Comparison of ENCODE assay signal across 10 mouse cellular contexts in genomic region chr3:122923147-122923546, GRCm38 (mm10). TPM values are rescaled to one million over a fixed set of nuclear protein-coding genes. Genes with fewer than 3 reads are reported as not detected.
DNase-seq lines count a peak whose midpoint lies in the region; ATAC-seq and TF ChIP-seq lines count a peak whose summit lies in the region.
"Had no signal": no experiment of that assay in that cellular context is flagged by ENCODE, and none has a peak within 500 bp of the region (broad histone marks: within the 10 kb centered on the region; RNA-seq: fewer than 3 reads in every experiment).

No protein-coding gene starts in this region.

- H3K4me2 ChIP-seq in lung, postnatal 0 days (replicated peaks; ENCODE audit: low read depth, low read length): peak overlapping the region; percentile 58
- peak overlapping the region; percentile 44; the same call in 1 of the 2 replicates for H3K4me2 ChIP-seq in limb, embryonic 11.5 days (ENCODE audit: low read depth, severe bottlenecking)
- H3K4me2 ChIP-seq in stomach, embryonic 15.5 days: peak overlapping the region; percentile 58; the same call in 1 of the 2 replicates

- no peak for TF ChIP-seq CTCF in lung, postnatal 0 days (IDR thresholded peaks at IDR 0.05)
- TF ChIP-seq CTCF in layer of hippocampus, adult 2 months (conservative IDR thresholded peaks at IDR 0.05): no peak

- 44% methylated on average over 7 of the region's 7 CpGs for WGBS in lung, postnatal 0 days
- WGBS in limb, embryonic 11.5 days: 71% methylated on average over 7 of the region's 7 CpGs
- 53% methylated on average over 7 of the region's 7 CpGs for WGBS in stomach, embryonic 15.5 days

- H3K4me3 ChIP-seq in lung, postnatal 0 days (ENCODE audit: low read depth, low read length): peak overlapping the region; percentile 60; the same call in 1 of the 2 replicates
- no peak overlapping the region for H3K4me3 ChIP-seq in limb, embryonic 11.5 days (ENCODE audit: low read depth, low read length)
- peak overlapping the region; percentile 63; the same call in 1 of the 2 replicates for H3K4me3 ChIP-seq in stomach, embryonic 15.5 days (replicated peaks)
- H3K4me3 ChIP-seq in layer of hippocampus, adult 2 months: no peak overlapping the region

- peaks cover 3% of the 10 kb centered on the region; the same call in 1 of the 2 replicates for H3K4me1 ChIP-seq in lung, postnatal 0 days (ENCODE audit: insufficient read depth, low read depth, low read length)
- no peaks in the 10 kb centered on the region for H3K4me1 ChIP-seq in limb, embryonic 11.5 days (ENCODE audit: control insufficient read depth, insufficient read depth, low read length)
- peaks cover 4% of the 10 kb centered on the region; the same call in 1 of the 2 replicates for H3K4me1 ChIP-seq in stomach, embryonic 15.5 days

- TF ChIP-seq EP300 in lung, postnatal 0 days (IDR thresholded peaks at IDR 0.05): no peak

- H3K36me3 ChIP-seq in lung, postnatal 0 days (ENCODE audit: insufficient read depth, low read length): no peaks in the 10 kb centered on the region
- H3K36me3 ChIP-seq in limb, embryonic 11.5 days (ENCODE audit: control insufficient read depth, insufficient read depth, low read length): no peaks in the 10 kb centered on the region
- H3K36me3 ChIP-seq in stomach, embryonic 15.5 days: no peaks in the 10 kb centered on the region

- no peaks in the 10 kb centered on the region for H3K9me3 ChIP-seq in lung, postnatal 0 days (ENCODE audit: low read length)
- no peaks in the 10 kb centered on the region for H3K9me3 ChIP-seq in limb, embryonic 11.5 days (ENCODE audit: control insufficient read depth, low read length)
- H3K9me3 ChIP-seq in stomach, embryonic 15.5 days: no peaks in the 10 kb centered on the region

- no peak overlapping the region for H3K9ac ChIP-seq in lung, postnatal 0 days (replicated peaks; ENCODE audit: low read depth)
- H3K9ac ChIP-seq in limb, embryonic 11.5 days (ENCODE audit: low read length): no peak overlapping the region
- H3K9ac ChIP-seq in stomach, embryonic 15.5 days: no peak overlapping the region

- peak; percentile 24 for DNase-seq in cerebellum, adult 9-10 months
- DNase-seq in cerebellum, postnatal 25 days: no peak
- peak; percentile 49 for DNase-seq in lung, postnatal 0 days (ENCODE audit: low spot score)
- no peak for DNase-seq in lung, postnatal 25 days (ENCODE audit: low spot score)
- no peak for DNase-seq in limb, embryonic 11.5 days (ENCODE audit: low spot score)
- no peak for DNase-seq in layer of hippocampus, adult 2 months (ENCODE audit: low spot score in 2 of 2)
- DNase-seq in spleen, postnatal 10 days (ENCODE audit: low spot score in 2 of 2): no peak
- DNase-seq: adrenal gland, postnatal 14 days; lung, postnatal 14 days had no signal

- peak overlapping the region; percentile 84 for H3K27ac ChIP-seq in lung, postnatal 0 days (ENCODE audit: low read length)
- H3K27ac ChIP-seq in limb, embryonic 11.5 days (replicated peaks; ENCODE audit: low read depth, low read length): no peak overlapping the region
- H3K27ac ChIP-seq in stomach, embryonic 15.5 days: peak overlapping the region; percentile 87
- H3K27ac ChIP-seq in layer of hippocampus, adult 2 months: no peak overlapping the region

- no peaks in the 10 kb centered on the region for H3K27me3 ChIP-seq in lung, postnatal 0 days (replicated peaks; ENCODE audit: insufficient read depth, low read length)
- H3K27me3 ChIP-seq in limb, embryonic 11.5 days (ENCODE audit: control insufficient read depth, insufficient read depth, low read length): no peaks in the 10 kb centered on the region
- H3K27me3 ChIP-seq in stomach, embryonic 15.5 days (replicated peaks): no peaks in the 10 kb centered on the region

- no peak for ATAC-seq in lung, postnatal 0 days
- no peak for ATAC-seq in limb, embryonic 11.5 days (ENCODE audit: insufficient number of reproducible peaks, low FRiP score, low TSS enrichment, low read depth)
- no peak for ATAC-seq in stomach, embryonic 15.5 days (ENCODE audit: insufficient read depth, low FRiP score, low read depth)

RNA-seq across cellular contexts. Expression of gene 1810037I17Rik, which starts 0.9 kb away (rescaled TPM):
- 162 TPM in 2 replicates for polyA plus RNA-seq in lung, postnatal 0 days (2015; fragmentation: Nextera tagmentation; extraction: Ambion mirVana)
- polyA plus RNA-seq in limb, embryonic 11.5 days (2014; fragmentation: Nextera tagmentation; extraction: Ambion mirVana): 71.2 and 72.5 TPM in 2 replicates
- polyA plus RNA-seq in stomach, embryonic 15.5 days (2015; fragmentation: Nextera tagmentation; extraction: Ambion mirVana): 154 and 190 TPM in 2 replicates
- total RNA-seq in layer of hippocampus, adult 2 months (2021): 10 to 100 TPM; 50.8 to 53.7 TPM

RNA-seq across cellular contexts. Expression of gene Gm10959, which starts 4.0 kb away (rescaled TPM):
- polyA plus RNA-seq in lung, postnatal 0 days (2015; fragmentation: Nextera tagmentation; extraction: Ambion mirVana): not detected in 2 replicates
- polyA plus RNA-seq in limb, embryonic 11.5 days (2014; fragmentation: Nextera tagmentation; extraction: Ambion mirVana): not detected in 2 replicates
- polyA plus RNA-seq in stomach, embryonic 15.5 days (2015; fragmentation: Nextera tagmentation; extraction: Ambion mirVana): not detected in 2 replicates
- not detected for total RNA-seq in layer of hippocampus, adult 2 months (2021)
- total RNA-seq: adrenal gland, postnatal 14 days had no signal

RNA-seq across cellular contexts. Expression of gene Fabp2, which starts 28.3 kb away (rescaled TPM):
- 0.12 TPM in 1 of 2 replicates, not detected in the other for polyA plus RNA-seq in lung, postnatal 0 days (2015; fragmentation: Nextera tagmentation; extraction: Ambion mirVana)
- polyA plus RNA-seq in limb, embryonic 11.5 days (2014; fragmentation: Nextera tagmentation; extraction: Ambion mirVana): not detected in 2 replicates
- 108 and 122 TPM in 2 replicates for polyA plus RNA-seq in stomach, embryonic 15.5 days (2015; fragmentation: Nextera tagmentation; extraction: Ambion mirVana)
- not detected for total RNA-seq in layer of hippocampus, adult 2 months (2021)

Comparison
In these comparisons a context has a peak if more than half of its experiments do, and no peak if none do; other contexts are left out.
1. DNase-seq: peak in cerebellum, adult 9-10 months (single experiment) and lung, postnatal 0 days (single experiment); none in cerebellum, postnatal 25 days (0 of 2), lung, postnatal 25 days (single experiment), limb, embryonic 11.5 days (single experiment), layer of hippocampus, adult 2 months (0 of 2) and spleen, postnatal 10 days (0 of 2).
2. H3K27ac ChIP-seq: peak in lung, postnatal 0 days (single experiment) and stomach, embryonic 15.5 days (single experiment); none in limb, embryonic 11.5 days (single experiment) and layer of hippocampus, adult 2 months (single experiment).
3. H3K4me3 ChIP-seq: peak in lung, postnatal 0 days (single experiment) and stomach, embryonic 15.5 days (single experiment); none in limb, embryonic 11.5 days (single experiment) and layer of hippocampus, adult 2 months (single experiment).
4. RNA of gene Fabp2, which starts 28.3 kb away (polyA plus RNA-seq): 108 to 122 TPM in stomach, embryonic 15.5 days; 0.12 TPM in lung, postnatal 0 days and not detected in limb, embryonic 11.5 days; every median in the first group is over 10 times any median in the second.
5. Peak in every context shown above with its lines, with median percentiles within 50 percentile points of each other: H3K4me2 ChIP-seq.